Mouse (Mus musculus) ovary, postnatal 14 days (tissue): ENCODE data around the gene Susd6.

ENCODE experiments used
- DNase-seq: peaks from one replicate; pipeline ENCODE4 v3.0.0; 2022; ENCODE audit warnings: low spot score

Gene Susd6

GRCm38 (mm10) chr12:80789849-80790694, at the start of gene Susd6:
TSS of gene Susd6 (plus strand) at chr12:80790510.
- DNase-seq = peak; percentile 97

DNA sequence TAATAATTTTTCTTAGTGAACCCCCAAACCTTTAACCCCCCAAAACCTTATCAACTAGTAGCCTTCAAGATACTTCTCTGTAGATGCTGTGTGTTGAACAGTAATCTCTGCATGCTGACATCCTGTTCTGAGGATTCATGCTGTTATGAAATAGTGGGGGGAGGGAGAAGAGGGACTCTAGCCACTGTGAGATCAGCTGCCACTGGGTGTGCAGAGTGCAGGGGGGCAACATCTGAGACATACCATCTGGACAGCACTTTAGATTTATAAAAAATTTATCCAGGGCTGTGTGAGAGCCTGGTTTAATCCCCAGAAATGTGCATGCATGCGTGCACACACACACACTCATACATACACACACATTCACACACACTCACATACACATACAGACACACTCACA, 45.7 kb upstream of the Susd6 start:
- DNase-seq = no peak

DNA sequence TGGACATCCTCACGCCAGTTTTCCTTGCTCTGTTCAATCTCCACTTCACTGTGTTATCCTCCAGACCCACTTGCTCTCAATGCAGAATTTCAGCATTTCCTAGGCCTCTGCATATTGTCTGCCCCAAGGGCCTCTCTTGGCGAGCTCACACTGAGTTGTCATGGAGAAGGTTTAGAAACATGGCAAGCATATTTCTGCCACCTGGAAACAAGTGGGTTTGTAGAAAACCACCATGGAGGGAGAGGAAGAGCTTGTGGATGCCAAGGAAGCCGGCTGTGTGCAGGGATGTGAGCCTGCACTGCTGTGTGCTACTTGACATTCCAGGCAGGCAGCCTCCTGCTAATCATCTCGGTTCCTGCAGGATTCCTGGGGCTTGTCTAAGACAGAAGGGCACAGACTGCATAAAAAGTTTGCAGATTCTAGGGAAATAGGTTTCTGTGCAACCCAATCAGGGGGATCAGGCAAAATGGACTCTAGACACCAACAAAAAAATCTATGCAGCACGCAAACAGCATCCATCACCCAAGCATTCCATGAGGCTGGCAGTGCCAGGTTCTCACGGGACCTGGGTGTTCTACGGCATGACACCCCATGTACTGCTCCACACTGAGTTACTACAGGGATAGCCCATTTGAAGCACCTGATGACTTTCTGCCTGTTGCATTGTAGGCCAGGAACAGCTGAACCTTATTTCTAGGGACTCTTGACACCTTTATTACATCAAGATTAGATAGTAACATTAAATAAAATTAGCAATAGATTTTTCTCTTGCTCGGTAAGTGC, 44.1 kb upstream of the Susd6 start:
- no peak for DNase-seq

DNA sequence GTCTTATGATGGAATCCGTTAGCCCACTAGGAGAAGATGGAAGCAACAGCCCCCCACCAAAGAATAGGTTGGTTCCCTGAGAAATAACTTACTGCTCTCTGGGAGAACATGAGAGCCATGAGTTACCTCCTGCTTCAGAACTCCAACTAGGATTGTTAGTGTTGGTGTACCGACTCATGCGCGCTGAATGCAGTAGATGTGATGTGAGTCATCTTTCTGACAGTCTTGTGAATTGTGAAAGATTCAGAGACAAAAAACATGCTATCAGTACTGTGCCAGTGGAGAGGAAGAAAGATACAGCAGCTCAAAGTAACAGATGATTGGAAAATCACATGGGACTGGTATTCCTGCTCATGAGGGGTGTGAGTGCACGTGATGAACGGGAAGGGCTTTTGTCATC, 38.8 kb upstream of the Susd6 start:
- DNase-seq = no peak

DNA sequence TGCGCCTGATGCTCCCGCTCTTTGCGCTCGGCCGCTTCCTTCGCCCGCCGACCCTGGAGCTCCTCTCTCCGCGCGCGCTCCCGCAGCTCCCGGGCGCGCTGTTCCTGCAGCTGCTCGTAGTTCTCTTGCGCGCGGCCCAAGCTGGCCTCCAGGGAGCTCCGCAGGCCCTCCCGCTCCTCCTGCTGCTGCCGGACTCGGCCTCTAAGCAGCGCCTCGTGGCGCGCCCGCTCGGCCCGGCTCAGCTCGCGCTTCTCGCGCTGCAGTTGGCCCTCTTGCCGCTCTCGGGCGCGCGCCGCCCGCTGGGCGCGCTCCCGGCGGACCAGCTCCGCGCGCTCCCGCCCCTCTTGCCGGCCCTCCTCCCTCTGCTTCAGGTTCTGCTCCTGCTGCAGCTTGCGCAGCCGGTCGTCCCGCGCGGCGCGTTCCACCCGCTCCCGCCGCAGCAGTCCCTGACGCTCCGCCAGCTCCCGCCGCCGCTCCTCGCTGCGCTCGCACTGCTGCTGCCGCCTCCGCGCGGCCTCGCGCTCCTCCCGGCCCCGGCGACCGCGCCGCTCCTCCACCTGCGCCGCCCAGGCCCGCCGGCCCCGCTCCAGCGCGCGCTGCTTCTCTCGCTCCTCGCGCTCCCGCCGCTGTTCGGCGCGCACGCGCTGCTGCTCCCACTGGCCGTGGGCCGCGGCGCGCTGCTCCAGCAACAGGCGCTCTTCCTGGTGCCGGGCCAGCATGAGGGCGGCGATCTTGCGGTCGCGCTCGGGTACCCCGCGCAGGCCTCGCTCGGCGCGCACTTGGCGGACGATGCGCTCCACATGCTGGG, 32.4 kb upstream of the Susd6 start:
- peak; percentile 56 for DNase-seq

DNA sequence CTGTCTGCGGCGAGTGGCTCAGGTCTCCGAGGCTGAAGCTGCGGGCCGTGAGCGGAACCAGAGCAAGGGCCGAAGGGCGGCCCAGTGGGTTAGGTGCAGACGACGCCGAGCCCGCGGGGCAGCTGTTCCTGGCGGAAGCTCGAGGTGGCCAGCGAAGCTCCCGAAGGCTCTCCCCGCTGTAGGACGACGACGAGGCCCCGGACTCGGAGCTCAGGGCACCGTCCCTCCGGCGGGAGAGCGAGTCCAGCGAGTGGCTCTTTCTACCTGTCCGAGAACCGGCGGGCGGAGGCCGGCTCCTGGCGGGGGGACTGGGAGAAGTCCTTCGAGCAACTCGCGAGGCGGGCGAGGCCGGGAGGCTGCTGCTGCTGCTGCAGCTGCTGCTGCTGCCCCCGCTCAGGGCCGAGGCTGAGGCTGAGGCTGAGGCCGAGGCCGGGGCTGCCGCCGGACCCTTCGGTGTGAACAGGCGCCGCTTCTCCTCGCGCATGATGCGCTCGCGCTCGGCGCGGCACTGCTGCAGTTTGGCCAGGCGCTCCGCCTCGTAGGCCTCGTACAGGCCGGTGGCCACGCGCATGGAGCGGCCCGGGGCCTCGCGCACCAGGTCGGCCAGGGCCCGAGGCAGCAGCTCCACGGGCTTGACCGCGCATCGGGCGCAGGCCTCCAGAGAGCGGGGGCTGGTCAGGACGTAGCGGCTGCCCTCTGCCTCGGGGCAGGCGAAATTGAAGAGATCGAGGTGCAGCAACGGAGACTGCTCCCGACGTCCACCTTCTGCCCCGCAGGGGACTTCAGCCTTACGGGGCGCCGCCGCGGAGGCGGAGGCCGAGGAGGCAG, 31.5 kb upstream of the Susd6 start:
- peak; percentile 27 for DNase-seq

GRCm38 (mm10) chr12:80759387-80759712, 31.0 kb upstream of the Susd6 start:
- DNase-seq = no peak

DNA sequence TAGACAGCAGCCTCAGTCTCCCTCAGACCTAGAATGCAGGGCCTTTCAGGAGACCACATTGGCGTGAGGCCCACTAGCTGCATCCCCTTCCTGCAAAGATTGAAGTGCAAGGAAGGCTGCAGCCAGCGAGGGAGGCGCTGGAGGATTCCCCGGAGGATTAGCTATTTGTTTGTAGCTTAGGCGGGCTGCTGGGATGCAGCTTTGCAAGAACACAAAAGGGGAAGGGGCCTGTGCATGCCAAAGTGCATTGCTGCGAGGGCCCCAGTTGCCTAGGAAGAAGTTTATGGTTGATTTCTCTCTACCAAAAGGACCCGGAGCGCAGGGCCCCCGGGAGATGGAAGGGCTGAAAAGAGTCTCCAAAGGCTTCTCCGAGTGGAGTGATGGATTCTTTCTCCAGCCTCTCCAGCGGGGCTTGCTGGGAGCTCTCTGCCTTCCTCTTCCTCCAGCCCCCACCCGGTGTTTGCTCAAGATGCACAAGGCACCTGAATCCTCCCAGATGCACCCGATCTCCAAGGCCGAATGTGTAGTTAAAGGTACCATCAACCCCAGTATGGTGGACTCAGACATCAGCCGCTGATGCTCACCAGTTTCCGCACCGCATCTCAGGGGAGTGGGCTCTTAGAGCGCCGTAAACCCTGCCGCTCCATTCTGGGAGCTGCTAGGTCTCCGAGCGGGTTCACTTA, 30.5 kb upstream of the Susd6 start:
- no peak for DNase-seq

GRCm38 (mm10) chr12:80760396-80760801, 29.9 kb upstream of the Susd6 start, which contains the start of gene Ccdc177:
TSS of gene Ccdc177 (minus strand) at chr12:80760687.
- DNase-seq = peak; percentile 69

GRCm38 (mm10) chr12:80762982-80763381, 27.3 kb upstream of the Susd6 start:
- DNase-seq = no peak

DNA sequence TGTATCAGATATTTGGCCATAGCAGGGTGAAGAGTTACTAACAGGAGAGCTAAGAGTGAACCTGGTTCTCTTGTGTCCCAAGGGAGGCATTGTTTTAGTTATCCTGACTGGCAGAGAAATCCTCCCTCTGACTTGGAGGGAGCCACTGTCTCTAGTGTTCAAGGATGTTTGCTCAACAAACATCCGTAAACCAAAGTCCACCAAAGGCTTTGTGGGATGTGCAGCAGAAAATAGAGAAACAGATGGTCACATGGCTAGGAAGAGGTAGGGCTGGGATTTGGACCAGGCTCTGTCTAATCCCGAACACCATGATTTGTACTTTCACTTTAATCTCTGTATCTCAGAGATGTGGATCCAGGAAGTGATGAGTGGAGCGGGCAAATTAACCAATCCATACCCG, 26.2 kb upstream of the Susd6 start:
- no peak for DNase-seq

GRCm38 (mm10) chr12:80769697-80770096, 20.6 kb upstream of the Susd6 start:
- peak; percentile 63 for DNase-seq

GRCm38 (mm10) chr12:80774786-80775185, 15.5 kb upstream of the Susd6 start:
- DNase-seq = no peak

DNA sequence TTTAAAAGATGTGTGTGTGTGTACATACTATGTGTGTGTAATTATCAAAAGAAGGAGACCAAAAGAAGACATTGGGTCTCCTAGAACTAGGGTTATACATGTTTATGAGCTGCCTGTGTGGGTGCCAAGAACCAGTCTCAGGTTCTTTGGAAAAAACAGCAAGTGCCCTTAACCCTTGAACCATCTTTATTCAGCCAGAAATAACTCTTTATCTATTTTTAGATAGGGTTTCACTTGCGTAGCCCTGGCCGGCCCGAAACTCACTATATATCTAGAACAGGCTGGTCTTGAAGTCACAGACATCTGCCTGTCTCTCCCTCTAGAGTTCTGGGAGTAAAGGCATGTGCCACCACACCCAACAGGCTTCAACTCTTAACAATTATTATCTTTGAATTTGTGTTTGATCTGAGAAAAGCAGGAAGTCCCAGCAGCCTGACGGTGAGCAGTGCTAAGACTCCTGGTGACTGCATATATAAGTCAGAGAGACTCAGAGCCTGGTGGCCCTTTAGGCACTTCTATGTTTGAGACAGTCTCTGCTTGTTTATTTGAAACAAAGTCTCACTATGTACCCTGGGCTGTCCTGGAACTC, 14.2 kb upstream of the Susd6 start:
- no peak for DNase-seq

DNA sequence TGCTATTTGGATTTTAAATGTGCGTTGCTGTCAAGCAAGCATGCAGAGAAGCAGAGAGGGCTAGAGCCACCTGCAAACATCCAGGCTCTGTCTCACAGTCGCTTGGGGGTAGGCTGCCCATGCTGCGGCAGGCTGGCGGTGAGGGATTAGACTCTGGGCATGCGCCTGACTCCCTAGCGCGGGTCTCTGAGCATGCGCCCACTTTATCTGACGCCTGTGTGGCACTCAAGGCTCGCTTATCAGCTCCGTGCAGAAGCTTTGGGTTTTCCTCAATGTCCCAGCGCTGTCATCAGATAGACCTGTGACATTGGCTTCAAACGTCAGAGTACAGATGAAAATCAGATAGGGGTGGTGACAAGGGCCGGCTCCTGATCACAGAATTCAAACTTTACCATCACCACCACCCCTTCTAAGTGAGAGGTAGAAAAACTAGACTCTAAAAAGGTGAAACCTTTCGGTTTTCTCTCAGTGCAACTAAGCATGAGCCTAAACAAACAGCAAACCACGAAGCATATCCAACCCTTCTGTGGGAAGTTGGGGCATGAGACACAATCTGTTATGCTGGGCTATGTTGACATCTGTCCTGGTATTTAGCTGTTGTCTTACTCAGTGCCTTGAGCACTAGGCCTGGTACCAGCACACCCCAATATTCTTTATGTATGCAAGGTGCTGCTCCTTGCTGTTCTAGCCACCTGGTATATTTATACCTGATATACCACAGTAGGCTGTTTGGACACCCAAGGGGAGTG, 11.9 kb upstream of the Susd6 start:
- DNase-seq = no peak

- no peak for DNase-seq
Observed at GRCm38 (mm10) chr12:80779760-80780159, 10.6 kb upstream of the Susd6 start.

DNA sequence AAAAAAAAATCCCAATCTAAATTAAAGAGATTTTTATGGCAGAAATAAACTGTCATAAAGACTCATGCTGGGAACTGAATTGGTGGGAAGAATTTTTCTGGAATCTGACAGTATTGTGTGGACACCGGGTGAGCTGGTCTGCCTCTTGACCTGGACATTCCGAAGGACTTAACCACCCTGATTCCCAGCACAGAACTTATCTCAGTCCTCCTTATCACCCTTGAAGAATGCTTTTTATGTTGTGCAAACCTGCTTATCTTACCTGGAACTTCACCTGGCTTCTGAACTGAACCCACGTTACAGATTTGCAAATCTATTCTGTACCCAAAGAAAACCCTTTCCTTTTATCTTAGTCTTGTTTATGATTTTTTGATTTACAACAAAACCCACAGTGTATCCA, 8.1 kb upstream of the Susd6 start:
- DNase-seq = no peak

DNA sequence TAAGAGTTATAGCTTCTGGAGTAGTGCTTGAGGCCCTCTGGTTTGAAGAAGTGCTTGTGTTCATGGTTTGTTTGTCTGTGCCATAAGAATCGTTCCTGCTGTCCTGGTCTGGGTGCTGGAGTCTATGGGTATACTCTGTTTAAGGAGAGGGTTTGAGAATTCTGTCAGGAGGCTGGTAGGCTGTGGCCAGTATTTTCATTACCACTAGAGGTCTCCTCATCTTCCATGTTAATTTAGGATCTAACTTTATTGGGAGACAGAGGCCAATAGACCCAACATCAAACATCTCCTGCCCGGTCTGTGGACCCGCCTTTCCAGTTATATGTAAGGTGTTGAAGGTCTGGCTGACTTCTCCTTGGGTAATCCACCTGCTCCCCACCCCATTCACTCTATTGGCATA, 7.4 kb upstream of the Susd6 start:
- no peak for DNase-seq

DNA sequence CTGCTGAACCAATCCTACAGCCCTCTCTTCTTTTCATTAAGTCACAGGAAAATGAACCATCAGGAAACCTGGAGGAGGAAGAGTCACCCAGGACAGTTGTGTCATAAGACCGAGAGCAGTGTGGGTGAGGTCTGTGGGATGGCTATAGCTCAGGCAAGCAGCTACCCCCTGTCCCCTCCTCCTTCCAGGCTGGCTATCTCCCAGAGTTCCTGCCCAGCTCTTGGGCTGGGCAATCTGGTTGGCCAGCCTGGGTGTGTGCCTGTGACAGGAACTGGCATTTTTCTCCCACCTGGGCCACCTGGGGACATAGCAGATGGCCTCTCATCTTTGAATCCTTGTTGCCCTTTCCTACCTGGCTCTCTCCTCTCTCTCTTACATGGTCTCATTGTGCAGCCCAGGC, 6.4 kb upstream of the Susd6 start:
- DNase-seq = no peak

DNA sequence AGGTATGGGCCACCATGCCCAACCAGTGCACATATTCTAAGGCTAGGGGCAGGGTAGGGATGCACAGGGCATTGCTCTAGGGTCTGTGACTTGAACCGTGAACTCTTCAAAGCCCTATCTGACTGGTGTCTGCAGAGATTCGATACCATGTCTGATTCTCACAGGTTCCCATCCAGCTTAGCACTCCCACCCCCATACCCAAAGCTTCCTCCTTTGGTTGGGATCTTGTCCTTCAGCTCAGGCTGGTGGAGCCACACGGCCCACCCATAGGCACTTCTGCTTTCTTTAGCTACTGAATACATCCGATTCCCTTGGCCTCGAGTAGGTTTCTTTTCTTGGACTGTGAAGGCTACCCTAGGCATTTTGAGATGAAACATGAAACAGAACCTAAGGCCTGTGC, 5.3 kb upstream of the Susd6 start:
- no peak for DNase-seq
